Mouse (Mus musculus) MEL (cell line): Measurements from ENCODE around the gene Pga5. TPM values are rescaled to one million over a fixed set of nuclear protein-coding genes. Genes with fewer than 3 reads are reported as not detected.

Source experiments
- DNase-seq: peaks from one replicate; pipeline ENCODE4 v3.0.0; 2011; ENCODE audit warnings: low read depth, low spot score
- H3K27ac ChIP-seq: 2 replicates; pipeline ENCODE4 v1.5.1; 2012; ENCODE audit warnings: low read depth, mild to moderate bottlenecking, control low read depth, low read length, moderate library complexity; ENCODE audit not compliant: control insufficient read depth
- H3K27me3 ChIP-seq, 2 experiments: fragments of 150-350 bp in 1 of 2; sonication (generic) in 1 of 2; 2 replicates each; pipeline ENCODE4 v1.6.1; 2012; ENCODE audit warnings: low read length in 2 of 2, mild to moderate bottlenecking in 2 of 2, improper control_type of control experiment in 1 of 2, moderate library complexity in 1 of 2; ENCODE audit not compliant: insufficient read depth in 2 of 2, control insufficient read depth in 1 of 2
- H3K36me3 ChIP-seq, 2 experiments: 2 replicates each; pipeline ENCODE4 v1.6.1; 2012 to 2014; ENCODE audit warnings: low read length in 2 of 2, improper control_type of control experiment in 1 of 2, inconsistent platforms in 1 of 2, mild to moderate bottlenecking in 1 of 2; ENCODE audit not compliant: insufficient read depth in 2 of 2, control insufficient read depth in 1 of 2
- H3K4me1 ChIP-seq, 2 experiments: fragments of 150-350 bp in 1 of 2; sonication (generic) in 1 of 2; 2 replicates each; pipeline ENCODE4 v1.6.1; 2012; ENCODE audit warnings: low read length in 2 of 2, improper control_type of control experiment in 1 of 2, mild to moderate bottlenecking in 1 of 2; ENCODE audit not compliant: insufficient read depth in 2 of 2, control insufficient read depth in 1 of 2
- H3K4me3 ChIP-seq, 2 experiments: fragments of 150-350 bp in 1 of 2; sonication (generic) in 1 of 2; 2 replicates each; pipeline ENCODE4 v1.5.1; 2012; ENCODE audit warnings: low read depth in 2 of 2, low read length in 2 of 2, mild to moderate bottlenecking in 2 of 2, moderate library complexity in 2 of 2, control low read depth in 1 of 2, improper control_type of control experiment in 1 of 2; ENCODE audit not compliant: control insufficient read depth in 1 of 2, insufficient read depth in 1 of 2
- H3K79me2 ChIP-seq: 2 replicates; pipeline ENCODE4 v1.6.1; 2012; ENCODE audit warnings: mild to moderate bottlenecking, low read length, moderate library complexity; ENCODE audit not compliant: control insufficient read depth, poor library complexity, insufficient read depth
- H3K9ac ChIP-seq: 2 replicates; pipeline ENCODE4 v1.6.1; 2012; ENCODE audit warnings: low read depth, mild to moderate bottlenecking, control low read depth, low read length, moderate library complexity; ENCODE audit not compliant: control insufficient read depth, poor library complexity, severe bottlenecking
- H3K9me3 ChIP-seq: fragments of 150-350 bp; sonication (generic); replicated peaks from 2 replicates; pipeline ENCODE4 v1.6.1; 2012; ENCODE audit warnings: mild to moderate bottlenecking, low read length, improper control_type of control experiment, moderate library complexity; ENCODE audit not compliant: insufficient read depth
- CTCF ChIP-seq, 3 experiments: IDR thresholded peaks in 2 of 3; conservative IDR thresholded peaks in 1 of 3; 2 replicates each; pipeline ENCODE4 v1.5.1; 2011 to 2012; ENCODE audit warnings: low read length in 3 of 3, low read depth in 2 of 3, mild to moderate bottlenecking in 2 of 3, improper control_type of control experiment in 1 of 3, inconsistent platforms in 1 of 3, mixed read lengths in 1 of 3, moderate library complexity in 1 of 3; ENCODE audit not compliant: control insufficient read depth in 1 of 3, insufficient read depth in 1 of 3, poor library complexity in 1 of 3, severe bottlenecking in 1 of 3
- E2F4 ChIP-seq: IDR thresholded peaks from 2 replicates; pipeline ENCODE4 v1.6.1; 2011; ENCODE audit warnings: low read depth, low read length, improper control_type of control experiment, borderline replicate concordance
- ETS1 ChIP-seq: IDR thresholded peaks from 2 replicates; pipeline ENCODE4 v1.6.1; 2012; ENCODE audit warnings: low read depth, mild to moderate bottlenecking, inconsistent platforms, low read length, improper control_type of control experiment, moderate library complexity
- GATA1 ChIP-seq: IDR thresholded peaks from 2 replicates; pipeline ENCODE4 v1.6.1; 2011; ENCODE audit warnings: low read depth, low read length, improper control_type of control experiment
- HCFC1 ChIP-seq: IDR thresholded peaks from 2 replicates; pipeline ENCODE4 v1.6.1; 2012; ENCODE audit warnings: low read depth, mild to moderate bottlenecking, inconsistent platforms, low read length, improper control_type of control experiment, moderate library complexity
- JUND ChIP-seq: IDR thresholded peaks from 2 replicates; pipeline ENCODE4 v1.6.1; 2011; ENCODE audit warnings: low read depth, mild to moderate bottlenecking, improper control_type of control experiment, low read length
- KAT2A ChIP-seq: conservative IDR thresholded peaks from 2 replicates; pipeline ENCODE4 v1.6.1; 2012; ENCODE audit warnings: low read depth, low read length, improper control_type of control experiment, inconsistent platforms
- MAFK ChIP-seq: IDR thresholded peaks from 2 replicates; pipeline ENCODE4 v1.6.1; 2011; ENCODE audit warnings: low read depth, mild to moderate bottlenecking, low read length, improper control_type of control experiment, borderline replicate concordance
- MEF2A ChIP-seq: IDR thresholded peaks from 2 replicates; pipeline ENCODE4 v1.6.1; 2014; ENCODE audit warnings: low read depth, mild to moderate bottlenecking, inconsistent platforms, low read length, improper control_type of control experiment; ENCODE audit not compliant: poor library complexity, insufficient replicate concordance, severe bottlenecking; ENCODE audit errors: extremely low read depth
- MYC ChIP-seq: IDR thresholded peaks from 2 replicates; pipeline ENCODE4 v1.6.1; 2011; ENCODE audit warnings: low read depth, mild to moderate bottlenecking, low read length, improper control_type of control experiment, moderate library complexity
- NELFE ChIP-seq: IDR thresholded peaks from 2 replicates; pipeline ENCODE4 v1.6.1; 2011; ENCODE audit warnings: low read depth, low read length, improper control_type of control experiment
- NRF1 ChIP-seq: IDR thresholded peaks from 2 replicates; pipeline ENCODE4 v1.6.1; 2014; ENCODE audit warnings: low read depth, mild to moderate bottlenecking, inconsistent platforms, low read length, improper control_type of control experiment, moderate library complexity; ENCODE audit not compliant: poor library complexity, insufficient read depth, severe bottlenecking
- POLR2AphosphoS2 ChIP-seq: IDR thresholded peaks from 2 replicates; pipeline ENCODE4 v1.6.1; 2011; ENCODE audit warnings: low read length, improper control_type of control experiment
- POLR2AphosphoS5 ChIP-seq: IDR thresholded peaks from 2 replicates; pipeline ENCODE4 v1.6.1; 2012; ENCODE audit warnings: low read depth, borderline replicate concordance, mild to moderate bottlenecking, inconsistent platforms, low read length, moderate library complexity, mixed read lengths
- RAD21 ChIP-seq: IDR thresholded peaks from 2 replicates; pipeline ENCODE4 v1.6.1; 2011; ENCODE audit warnings: mild to moderate bottlenecking, low read depth, low read length, improper control_type of control experiment
- TCF12 ChIP-seq: IDR thresholded peaks from 2 replicates; pipeline ENCODE4 v1.6.1; 2014; ENCODE audit warnings: low read depth, mild to moderate bottlenecking, inconsistent platforms, low read length, improper control_type of control experiment, moderate library complexity
- UBTF ChIP-seq: IDR thresholded peaks from 2 replicates; pipeline ENCODE4 v1.6.1; 2012; ENCODE audit warnings: low read depth, mild to moderate bottlenecking, inconsistent platforms, low read length, improper control_type of control experiment, moderate library complexity, borderline replicate concordance; ENCODE audit not compliant: insufficient read depth
- ZMIZ1 ChIP-seq: IDR thresholded peaks from 2 replicates; pipeline ENCODE4 v1.6.1; 2012; ENCODE audit warnings: low read depth, mild to moderate bottlenecking, inconsistent platforms, low read length, improper control_type of control experiment, moderate library complexity
- polyA plus RNA-seq, 2 experiments: library from polyadenylated mRNA; stranded (reverse) in 1 of 2; unstranded in 1 of 2; fragments of >175 nt in 1 of 2; fragments of >200 nt in 1 of 2; gene quantifications; 2 replicates each; pipeline versions ENCODE4 v1.2.1 to v1.2.4; 2012; ENCODE audit warnings: low replicate concordance in 2 of 2, low read depth in 1 of 2; ENCODE audit not compliant: insufficient read length in 2 of 2, insufficient read depth in 1 of 2, missing spikeins in 1 of 2
- total RNA-seq: library from RNA; depleted of rRNA; stranded (reverse); fragments of 300-350 nt; gene quantifications from 2 replicates; pipeline ENCODE4 v1.2.3, GENCODE M21; 2012

Gene Pga5
- total and polyA plus RNA-seq, 3 experiments: not detected

GRCm38 (mm10) chr19:10702125-10702524, 24.3 kb upstream of the Pga5 start:
- no peaks in the 10 kb centered on the region for H3K4me1 ChIP-seq
- TF ChIP-seq KAT2A (no peak), POLR2AphosphoS5 (no peak), RAD21 (no peak), POLR2AphosphoS2 (no peak), CTCF (IDR thresholded peaks at IDR 0.05 in 2 of 3, conservative IDR thresholded peaks at IDR 0.05 in 1 of 3; ENCODE audit: control insufficient read depth in 1 of 3, insufficient read depth in 1 of 3, low read depth in 2 of 3, low read length in 3 of 3, poor library complexity in 1 of 3, severe bottlenecking in 1 of 3) (no peak), E2F4 (no peak), MYC (no peak), MEF2A (no peak), HCFC1 (no peak), TCF12 (no peak), GATA1 (no peak), ZMIZ1 (no peak), NELFE (no peak)
- H3K27ac ChIP-seq: no peak overlapping the region
- no peak overlapping the region for H3K9ac ChIP-seq
- no peak overlapping the region for H3K4me3 ChIP-seq
- no peaks in the 10 kb centered on the region for H3K27me3 ChIP-seq
- H3K9me3 ChIP-seq: no peaks in the 10 kb centered on the region
- no peak for DNase-seq
- no peaks in the 10 kb centered on the region for H3K36me3 ChIP-seq
- no peaks in the 10 kb centered on the region; the same call in none of the 2 replicates for H3K79me2 ChIP-seq

GRCm38 (mm10) chr19:10701013-10701726, 23.3 kb upstream of the Pga5 start:
- H3K4me3 ChIP-seq: no peak overlapping the region
- H3K79me2 ChIP-seq: no peaks in the 10 kb centered on the region; the same call in none of the 2 replicates
- DNase-seq: no peak
- no peak overlapping the region for H3K27ac ChIP-seq
- no peaks in the 10 kb centered on the region for H3K27me3 ChIP-seq
- H3K9me3 ChIP-seq: no peaks in the 10 kb centered on the region
- TF ChIP-seq GATA1 (no peak), KAT2A (no peak), NRF1 (no peak), MAFK (no peak), UBTF (no peak), ETS1 (no peak), ZMIZ1 (no peak), JUND (no peak), E2F4 (no peak), MYC (no peak)
- H3K4me1 ChIP-seq: no peaks in the 10 kb centered on the region
- no peak overlapping the region for H3K9ac ChIP-seq
- no peaks in the 10 kb centered on the region for H3K36me3 ChIP-seq
